Mouse (Mus musculus) left cerebral cortex, postnatal 25 days (tissue): Measurements from ENCODE around the gene Sfmbt2. TPM values are rescaled to one million over a fixed set of nuclear protein-coding genes. Genes with fewer than 3 reads are reported as not detected.

Source experiments
- DNase-seq, 2 experiments: peaks; one replicate each; pipeline ENCODE4 v3.0.0; 2022; ENCODE audit warnings: low spot score in 2 of 2, mixed read lengths in 1 of 2
- intact Hi-C: fragments of 180-260 bp; cut with DNase I; formaldehyde crosslinking; loops from one replicate; pipeline ENCODE4 v1.15.1; 2025
- microRNA-seq, 2 experiments: library from miRNA; unstranded; fragments of <30 nt; microRNA quantifications; one replicate each; pipeline ENCODE4 v1.2.0; 2022
- total RNA-seq, 2 experiments: library from RNA; stranded (reverse); gene quantifications; 2 replicates each; pipeline ENCODE4 v1.2.3; 2021

The Sfmbt2 gene
- total RNA-seq, 2 experiments from 2014 or later, result 4.0 to 5.3 TPM

DNA sequence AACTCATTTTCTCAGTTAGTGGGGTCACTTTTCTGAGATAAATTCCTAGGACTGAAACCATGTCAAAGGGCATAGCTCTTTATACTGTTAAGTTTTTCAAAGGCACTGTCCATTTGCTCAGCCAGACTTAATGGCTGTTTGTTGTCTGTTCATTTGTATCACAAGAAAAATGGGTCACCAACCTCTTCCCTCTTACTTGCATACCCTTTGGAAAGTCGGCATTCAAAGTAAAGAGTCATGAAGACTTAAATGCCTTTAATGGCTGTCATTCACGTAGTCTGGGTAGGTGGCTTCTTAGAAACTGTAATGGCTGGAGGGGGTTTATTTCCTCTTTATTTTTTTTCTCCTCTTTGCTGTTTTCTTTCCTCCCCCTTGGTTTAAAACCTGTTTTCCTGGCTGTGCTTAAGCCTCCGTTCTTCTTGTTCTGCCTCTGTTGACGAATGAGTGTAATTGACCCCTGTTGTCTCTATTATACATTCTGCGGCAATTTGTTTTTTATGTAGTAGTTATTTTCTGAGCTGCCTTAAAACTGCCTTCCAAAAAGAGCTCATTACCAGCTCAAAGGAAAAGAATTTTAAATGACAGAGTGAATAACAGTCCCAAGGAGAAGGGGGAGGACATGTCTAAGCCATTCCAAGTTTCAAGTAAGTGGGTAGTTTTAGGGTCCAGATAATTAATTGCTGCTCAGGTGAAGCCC, 151.6 kb downstream of the Sfmbt2 start:
- DNase-seq, result no peak
- intact Hi-C loops, result no loop called here

DNA sequence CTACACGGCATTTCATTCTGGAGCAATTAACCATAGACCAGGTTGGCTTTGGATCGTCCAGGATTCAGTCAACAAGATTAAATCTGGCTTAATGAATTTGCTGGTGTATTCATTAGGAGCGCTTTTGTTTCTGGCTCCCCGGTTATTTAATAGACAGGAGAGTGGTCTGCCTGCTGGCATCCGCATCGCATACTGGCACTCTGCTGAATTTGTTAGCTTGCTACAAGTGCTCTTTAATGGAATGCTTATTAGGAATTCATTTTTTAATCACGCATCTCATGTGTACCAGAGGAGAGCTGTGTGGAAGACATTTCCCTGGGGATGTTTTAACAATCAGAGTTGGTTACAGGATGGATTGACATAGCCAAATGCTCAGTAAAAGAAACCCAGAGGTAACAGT, 155.3 kb downstream of the Sfmbt2 start:
- intact Hi-C loops, result no loop called here
- DNase-seq, result no peak

DNA sequence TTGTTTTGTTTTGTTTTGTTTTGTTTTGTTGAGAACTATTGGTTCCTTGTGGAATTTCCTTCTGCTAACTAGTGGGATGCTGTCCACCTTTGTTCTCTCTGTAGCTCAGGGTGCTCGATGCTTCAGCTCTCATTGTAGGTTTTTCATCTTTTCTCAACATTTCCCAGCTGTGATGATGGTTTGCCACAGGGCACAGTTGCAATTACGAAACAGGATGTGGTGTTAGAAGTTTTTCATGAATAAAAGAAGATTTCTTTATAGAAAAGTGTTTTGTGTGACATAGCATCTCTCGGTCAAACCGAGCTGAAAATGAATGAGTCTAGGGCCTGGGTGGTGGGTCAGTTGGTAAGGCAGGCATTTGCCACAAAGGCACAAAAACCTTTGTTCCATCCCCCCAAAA, 171.5 kb downstream of the Sfmbt2 start:
- intact Hi-C loops, result no loop called here
- no peak for DNase-seq

DNA sequence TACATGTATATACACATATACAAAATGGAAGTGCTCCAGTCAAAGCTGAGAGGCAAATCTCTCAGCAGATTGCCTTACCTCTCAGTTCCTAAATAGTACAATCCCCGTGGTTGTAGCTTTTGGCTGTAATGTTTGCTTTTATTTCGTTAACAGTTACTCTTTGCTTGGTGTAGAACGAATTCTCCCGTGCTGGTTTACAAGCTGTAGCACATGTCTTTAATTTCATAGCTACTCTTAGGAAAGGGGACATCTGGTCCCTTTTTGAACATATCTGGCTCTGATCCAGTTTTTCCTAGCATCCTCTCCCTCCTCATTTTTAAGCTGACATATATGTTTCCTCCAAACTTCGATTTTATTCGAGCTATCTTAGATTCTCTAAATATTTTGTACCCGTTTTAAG, 172.1 kb downstream of the Sfmbt2 start:
- intact Hi-C loops, result no loop called here
- DNase-seq, result no peak

DNA sequence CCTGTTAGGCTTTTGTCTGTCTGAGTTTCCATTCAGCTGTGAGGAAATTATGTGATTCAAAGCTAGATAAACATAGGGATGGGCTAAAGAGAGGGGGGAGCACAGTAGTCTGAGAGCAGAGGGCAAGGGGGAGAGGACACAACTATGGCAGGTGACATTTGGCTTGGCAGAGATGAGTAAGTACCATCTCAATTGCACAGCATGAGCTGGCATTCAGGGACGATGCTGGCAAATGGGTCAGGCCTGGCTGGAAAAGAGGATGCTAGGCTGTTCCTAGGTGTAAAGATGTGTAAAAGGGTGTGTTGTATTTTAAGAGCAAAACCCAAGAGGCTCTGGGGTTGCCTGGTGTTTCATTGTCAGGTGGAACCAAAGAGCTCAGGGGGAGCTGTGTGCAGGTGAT, 188.5 kb downstream of the Sfmbt2 start:
- no peak for DNase-seq
- intact Hi-C loops, result no loop called here

DNA sequence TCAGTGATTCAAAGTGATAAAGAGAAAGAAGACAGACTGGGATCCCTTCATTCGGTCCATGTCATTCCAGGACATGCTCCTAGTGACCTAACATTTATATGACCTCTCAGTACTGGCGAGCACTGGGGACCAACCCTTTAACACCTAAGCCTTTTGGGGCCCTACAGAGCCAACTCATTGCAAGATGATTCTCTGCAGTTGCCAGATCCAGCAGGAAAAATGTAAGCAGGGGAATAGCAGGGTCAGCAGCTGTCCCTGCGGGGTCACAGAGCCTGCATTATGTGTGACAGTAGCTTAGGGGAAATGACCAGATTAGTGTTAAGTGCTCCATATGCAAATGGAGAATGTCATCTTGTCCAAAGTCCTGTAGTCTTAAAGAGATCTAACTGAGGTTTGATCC, 195.2 kb downstream of the Sfmbt2 start:
- intact Hi-C loops, result no loop called here
- DNase-seq, result no peak

DNA sequence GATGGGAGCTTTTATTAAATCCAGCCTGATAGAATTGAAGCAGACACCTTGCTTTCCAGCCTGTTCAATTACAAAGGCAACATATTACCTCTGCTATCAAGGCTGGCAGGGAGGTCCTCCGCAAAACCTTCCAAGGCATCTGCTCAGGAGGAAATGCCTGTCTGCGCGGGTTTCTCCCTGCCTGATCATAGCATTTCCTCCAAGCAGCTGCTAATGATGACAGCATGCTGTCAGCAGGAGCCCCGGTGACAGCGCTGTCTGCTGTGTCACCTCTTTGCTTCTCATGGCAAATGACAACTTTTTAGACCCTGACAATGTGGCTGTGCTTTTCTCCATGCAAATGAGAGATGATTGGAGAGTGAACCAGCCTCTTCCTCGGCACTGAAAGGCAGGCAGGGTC, 199.1 kb downstream of the Sfmbt2 start:
- intact Hi-C loops, result no loop called here
- no peak for DNase-seq

DNA sequence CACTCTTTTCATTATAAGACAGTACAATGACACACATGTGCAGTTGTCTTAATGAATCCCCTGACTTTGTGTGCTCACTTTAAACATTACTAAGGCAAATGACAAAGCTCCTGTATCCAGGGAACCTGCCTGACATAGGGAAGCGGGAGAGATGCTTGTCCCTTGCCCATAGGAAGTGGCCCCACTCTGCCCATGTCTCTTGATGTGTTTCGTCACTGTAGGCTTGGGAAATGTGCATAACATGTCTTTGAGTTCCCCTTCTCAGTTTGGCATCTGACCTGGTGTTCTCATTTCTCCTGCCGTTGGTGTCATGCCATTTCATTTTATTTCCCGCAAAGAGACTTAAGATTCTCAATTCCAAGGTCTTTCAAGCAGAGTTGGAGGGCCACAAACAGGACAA, 202.0 kb downstream of the Sfmbt2 start:
- intact Hi-C loops, result no loop called here
- DNase-seq, result no peak

DNA sequence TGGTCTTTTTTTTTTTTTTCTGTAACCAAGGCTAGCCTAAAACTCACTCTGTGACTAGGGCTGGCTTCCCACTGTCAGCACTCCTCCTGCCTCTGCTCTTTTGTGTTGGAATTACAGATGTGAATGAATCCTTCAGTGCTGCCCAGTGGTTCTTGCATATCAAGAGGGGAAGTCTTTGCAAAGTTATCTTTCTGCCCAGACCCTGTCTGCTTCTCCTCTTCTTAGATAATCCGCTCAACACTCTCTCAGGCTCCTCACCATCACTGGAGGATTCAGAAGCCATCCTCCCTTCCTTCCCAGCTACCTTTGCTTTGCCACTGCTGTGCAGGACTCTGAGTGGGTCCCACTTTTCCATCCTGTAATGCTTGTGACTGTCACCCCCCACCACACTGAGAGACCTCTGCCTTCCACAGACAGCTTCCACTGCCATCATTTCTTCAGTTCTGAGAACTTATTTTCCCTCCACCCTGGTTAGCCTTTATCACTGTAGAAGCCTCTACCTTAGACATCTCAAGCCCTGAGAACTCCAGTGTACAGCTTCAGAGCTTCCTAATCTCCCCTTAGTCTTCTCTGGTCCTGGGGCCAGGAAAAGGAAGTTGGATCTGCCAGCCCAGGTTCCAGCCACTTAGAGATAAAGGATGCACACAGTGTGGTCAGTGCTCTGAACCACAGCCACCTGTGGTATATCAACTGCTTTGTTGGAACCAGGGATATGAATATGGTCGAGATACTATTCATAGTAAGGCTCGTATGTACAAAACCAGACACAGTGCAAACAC, 205.8 kb downstream of the Sfmbt2 start:
- intact Hi-C loops, result no loop called here
- no peak for DNase-seq

DNA sequence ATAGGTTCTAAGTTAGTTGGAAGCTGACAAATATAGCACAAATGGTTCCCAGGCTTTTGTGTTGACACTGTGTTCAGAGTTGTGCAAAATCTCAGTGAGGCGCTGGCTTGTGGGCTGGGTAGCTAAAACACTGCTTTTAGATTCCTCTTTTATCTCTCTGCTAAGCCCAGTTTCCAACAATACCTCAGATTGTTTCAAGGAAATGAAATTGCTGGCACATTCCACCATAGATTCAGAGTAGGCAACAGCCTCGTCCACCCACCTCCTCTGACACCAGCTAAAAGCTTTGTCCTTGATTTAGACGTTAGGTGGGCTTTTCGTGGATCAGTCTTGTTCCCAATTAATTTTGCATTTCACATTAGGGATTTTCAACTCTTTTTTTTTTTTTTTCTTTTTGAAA, 212.4 kb downstream of the Sfmbt2 start:
- DNase-seq, result peak; percentile 8 to 76
- intact Hi-C loops, result no loop called here

DNA sequence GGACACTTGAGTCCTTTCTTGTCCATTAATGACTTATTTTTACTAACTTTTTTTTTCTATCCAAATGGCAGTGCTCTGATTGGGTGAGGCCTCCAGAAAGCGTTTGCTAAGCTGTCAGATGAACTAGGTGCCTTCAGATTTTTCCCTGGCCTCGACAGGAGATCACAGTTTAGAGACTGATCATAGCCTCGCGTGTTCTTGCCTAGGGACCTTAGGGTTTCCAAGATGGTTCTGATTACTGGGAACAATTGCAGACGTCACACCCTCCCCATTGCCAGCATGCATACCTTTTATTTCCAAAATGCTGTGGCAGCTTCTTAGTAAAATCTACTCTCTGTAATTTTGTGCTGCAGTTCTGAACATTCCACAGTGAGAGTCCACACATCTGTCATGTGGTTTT, 212.8 kb downstream of the Sfmbt2 start:
- peak in 1 of 2 experiments; percentile 4 for DNase-seq
- intact Hi-C loops, result no loop called here

DNA sequence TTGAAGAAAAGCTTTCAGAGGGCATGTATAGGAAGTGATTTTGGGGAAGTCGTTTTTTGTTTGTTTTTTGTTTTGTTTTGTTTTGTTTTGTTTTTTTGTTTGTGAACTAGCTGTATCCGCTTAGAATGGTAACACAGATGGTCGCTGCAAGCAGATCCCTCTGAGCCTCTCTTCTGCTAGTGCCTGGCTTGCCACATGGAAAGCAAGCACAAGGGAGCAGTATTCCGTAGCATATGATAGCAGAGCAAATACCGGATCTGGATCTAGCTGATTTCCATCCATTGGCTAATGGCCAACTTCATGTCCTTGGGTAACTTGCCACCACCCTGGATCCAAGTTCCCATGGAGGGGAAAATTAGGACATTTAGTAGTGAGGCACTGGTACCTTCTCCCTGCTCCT, 221.0 kb downstream of the Sfmbt2 start:
- intact Hi-C loops, result no loop called here
- no peak for DNase-seq

DNA sequence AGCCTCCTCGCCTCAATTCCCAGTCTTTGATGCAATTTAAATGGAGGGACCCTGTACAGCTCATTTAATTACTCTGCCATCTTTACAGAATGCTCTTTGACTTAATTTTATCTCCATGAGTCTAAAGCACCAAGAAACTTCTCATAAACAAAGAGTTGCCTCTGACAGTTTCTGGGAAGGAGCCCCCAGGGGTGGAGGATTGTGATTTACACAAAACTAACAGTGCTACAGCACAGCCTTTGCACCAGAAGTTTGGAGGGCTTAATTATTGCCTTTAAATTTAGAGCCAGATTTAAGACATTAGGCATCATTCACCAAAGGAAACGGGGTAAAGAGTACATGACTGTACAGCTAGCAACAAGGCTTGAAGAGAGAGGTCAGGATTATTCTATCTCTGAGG, 245.2 kb downstream of the Sfmbt2 start:
- intact Hi-C loops, result no loop called here
- DNase-seq, result no peak

Small RNA genes lying within 50 kb of the gene (microRNA-seq; reads per million reads assigned to microRNA genes)
- 0 reads per million in 2 experiments for gene Gm22051
- 0.34 to 0.50 reads per million in 2 experiments for gene Gm22072
- 0 reads per million in 2 experiments for gene Gm22091
- 0 reads per million in 2 experiments for gene Gm22166
- gene Gm22239, result 0 to 0.25 reads per million in 2 experiments
- 0 reads per million in 2 experiments for gene Gm22626
- 0 reads per million in 2 experiments for gene Gm22635
- 0 reads per million in 2 experiments for gene Gm22677
- 0 reads per million in 2 experiments for gene Gm22678
- 0 reads per million in 2 experiments for gene Gm22775
- 0 reads per million in 2 experiments for gene Gm22925
- 0 reads per million in 2 experiments for gene Gm23108
- gene Gm23288, result 0 reads per million in 2 experiments
- 0 reads per million in 2 experiments for gene Gm23542
- 0 reads per million in 2 experiments for gene Gm23569
- 0 reads per million in 2 experiments for gene Gm23571
- gene Gm23578, result 0 reads per million in 2 experiments
- 0 reads per million in 2 experiments for gene Gm23651
- gene Gm23988, result 0 reads per million in 2 experiments
- gene Gm24028, result 0 reads per million in 2 experiments
- gene Gm24167, result 0 reads per million in 2 experiments
- gene Gm24315, result 0 reads per million in 2 experiments
- 0 reads per million in 2 experiments for gene Gm24342
- gene Gm24488, result 0 reads per million in 2 experiments
- 0 reads per million in 2 experiments for gene Gm24640
- 0 reads per million in 2 experiments for gene Gm24673
- gene Gm24761, result 0 reads per million in 2 experiments
- gene Gm24806, result 0 reads per million in 2 experiments
- gene Gm25022, result 0 reads per million in 2 experiments
- 0 reads per million in 2 experiments for gene Gm25158
- gene Gm25263, result 0 reads per million in 2 experiments
- 0 reads per million in 2 experiments for gene Gm25285
- gene Gm25316, result 0 reads per million in 2 experiments
- 0 reads per million in 2 experiments for gene Gm25451
- gene Gm25673, result 0 reads per million in 2 experiments
- 0 reads per million in 2 experiments for gene Gm25680
- gene Gm25701, result 0 reads per million in 2 experiments
- gene Gm25753, result 0 reads per million in 2 experiments
- 0 reads per million in 2 experiments for gene Gm25943
- gene Gm26060, result 0 reads per million in 2 experiments
- gene Gm26073, result 0 reads per million in 2 experiments
- gene Gm26092, result 0 reads per million in 2 experiments
- 0 reads per million in 2 experiments for gene Gm26156
- gene Gm26229, result 0 reads per million in 2 experiments
- 0 to 0.25 reads per million in 2 experiments for gene Gm26398
- 0 reads per million in 2 experiments for gene Gm26426
- gene Gm26431, result 0 reads per million in 2 experiments
- gene Gm26491, result 0 reads per million in 2 experiments
- gene Mir297a-2, result 0 to 0.50 reads per million in 2 experiments
- gene Mir297a-3, result 0 reads per million in 2 experiments
- 0 reads per million in 2 experiments for gene Mir297a-4
- gene Mir297b, result 0 to 0.67 reads per million in 2 experiments
- 0 reads per million in 2 experiments for gene Mir297c
- 0 to 0.34 reads per million in 2 experiments for gene Mir466
- 0 reads per million in 2 experiments for gene Mir466b-1
- gene Mir466b-2, result 0 reads per million in 2 experiments
- gene Mir466b-3, result 0 reads per million in 2 experiments
- 0 reads per million in 2 experiments for gene Mir466b-4
- 0 reads per million in 2 experiments for gene Mir466b-5
- gene Mir466b-6, result 0 reads per million in 2 experiments
- gene Mir466b-7, result 0 reads per million in 2 experiments
- gene Mir466b-8, result 0 reads per million in 2 experiments
- gene Mir466c-1, result 0 reads per million in 2 experiments
- 0 reads per million in 2 experiments for gene Mir466c-2
- gene Mir466d, result 0 reads per million in 2 experiments
- gene Mir466e, result 0 reads per million in 2 experiments
- gene Mir466f-1, result 0 reads per million in 2 experiments
- 0 reads per million in 2 experiments for gene Mir466f-2
- 0 reads per million in 2 experiments for gene Mir466f-3
- gene Mir466g, result 0 reads per million in 2 experiments
- 0 reads per million in 2 experiments for gene Mir466h
- gene Mir466l, result 0 reads per million in 2 experiments
- gene Mir466m, result 0 reads per million in 2 experiments
- gene Mir466n, result 0 to 0.50 reads per million in 2 experiments
- 0 reads per million in 2 experiments for gene Mir466o
- gene Mir466p, result 0 reads per million in 2 experiments
- 0 reads per million in 2 experiments for gene Mir467a-1
- 0 reads per million in 2 experiments for gene Mir467a-10
- gene Mir467a-2, result 0 reads per million in 2 experiments
- gene Mir467a-3, result 0 reads per million in 2 experiments
- gene Mir467a-4, result 0 reads per million in 2 experiments
- 0 reads per million in 2 experiments for gene Mir467a-5
- 0 reads per million in 2 experiments for gene Mir467a-6
- 0 reads per million in 2 experiments for gene Mir467a-7
- 0 reads per million in 2 experiments for gene Mir467a-8
- gene Mir467a-9, result 0 reads per million in 2 experiments
- gene Mir467b, result 0 to 0.67 reads per million in 2 experiments
- gene Mir467c, result 36.1 to 44.7 reads per million in 2 experiments
- gene Mir467d, result 888 to 896 reads per million in 2 experiments
- 223 to 260 reads per million in 2 experiments for gene Mir467e
- gene Mir669a-1, result 0 reads per million in 2 experiments
- gene Mir669a-10, result 0 reads per million in 2 experiments
- 0 reads per million in 2 experiments for gene Mir669a-11
- 0 reads per million in 2 experiments for gene Mir669a-12
- 0 reads per million in 2 experiments for gene Mir669a-2
- 0 reads per million in 2 experiments for gene Mir669a-3
- gene Mir669a-4, result 0 reads per million in 2 experiments
- gene Mir669a-5, result 0 reads per million in 2 experiments
- gene Mir669a-6, result 0 reads per million in 2 experiments
- gene Mir669a-7, result 0 reads per million in 2 experiments
- gene Mir669a-8, result 0 reads per million in 2 experiments
- 0 reads per million in 2 experiments for gene Mir669a-9
- gene Mir669b, result 0 reads per million in 2 experiments
- gene Mir669c, result 445 to 542 reads per million in 2 experiments
- 0 reads per million in 2 experiments for gene Mir669d
- gene Mir669d-2, result 0 to 0.25 reads per million in 2 experiments
- 10.2 to 11.8 reads per million in 2 experiments for gene Mir669e
- gene Mir669f, result 0 to 0.50 reads per million in 2 experiments
- gene Mir669g, result 0 reads per million in 2 experiments
- gene Mir669h, result 4.0 to 17.1 reads per million in 2 experiments
- 0 to 0.34 reads per million in 2 experiments for gene Mir669i
- 0 reads per million in 2 experiments for gene Mir669j
- 0 reads per million in 2 experiments for gene Mir669k
- gene Mir669l, result 28.9 to 36.1 reads per million in 2 experiments
- gene Mir669m-1, result 0 reads per million in 2 experiments
- gene Mir669m-2, result 0 reads per million in 2 experiments
- 119 to 121 reads per million in 2 experiments for gene Mir669o
- 0 reads per million in 2 experiments for gene Mir669p-1
- 0 reads per million in 2 experiments for gene Mir669p-2

Other genes with a start within 250 kb of the Sfmbt2 start
- 1 to 10 TPM; 3.2 to 3.5 TPM for gene Itih2, start 239.1 kb upstream of the Sfmbt2 start, total RNA-seq
- gene Itih5, start 216.9 kb upstream of the Sfmbt2 start, total RNA-seq, result 10 to 100 TPM; 13.8 to 15.7 TPM